Mouse (Mus musculus) neural tube, embryonic 11.5 days (tissue): ENCODE results near the gene Ccl12. TPM values are rescaled to one million over a fixed set of nuclear protein-coding genes. Genes with fewer than 3 reads are reported as not detected.

Experiments used
- ATAC-seq: fragments of 200-750 bp; cut with Nextera tagmentation; 2 replicates; pipeline ENCODE4 v1.8.0; 2017; ENCODE audit warnings: moderate number of reproducible peaks, mild to moderate bottlenecking, moderate TSS enrichment, moderate library complexity; ENCODE audit not compliant: insufficient read depth, low FRiP score, low TSS enrichment
- DNase-seq: peaks from one replicate; pipeline ENCODE4 v3.0.0-alpha.2; 2015; ENCODE audit warnings: low spot score
- H3K27ac ChIP-seq: fragments of 300-500 bp; sonication (generic); 2 replicates; pipeline ENCODE4 v1.5.1; 2014; ENCODE audit warnings: low read depth, mild to moderate bottlenecking, low read length
- H3K27me3 ChIP-seq: fragments of 300-500 bp; sonication (generic); 2 replicates; pipeline ENCODE4 v1.6.1; 2014; ENCODE audit warnings: mild to moderate bottlenecking, low read length, mixed read lengths; ENCODE audit not compliant: control insufficient read depth, insufficient read depth
- H3K36me3 ChIP-seq: fragments of 300-500 bp; sonication (generic); 2 replicates; pipeline ENCODE4 v1.6.1; 2014; ENCODE audit warnings: mild to moderate bottlenecking, low read length, moderate library complexity, mixed read lengths; ENCODE audit not compliant: control insufficient read depth, insufficient read depth
- H3K4me1 ChIP-seq: fragments of 300-500 bp; sonication (generic); 2 replicates; pipeline ENCODE4 v1.6.1; 2014; ENCODE audit warnings: low read length, mixed read lengths; ENCODE audit not compliant: control insufficient read depth, insufficient read depth
- H3K4me2 ChIP-seq: fragments of 300-500 bp; sonication (generic); 2 replicates; pipeline ENCODE4 v1.6.1; 2014; ENCODE audit warnings: low read depth, mild to moderate bottlenecking, moderate library complexity
- H3K4me3 ChIP-seq: fragments of 300-500 bp; sonication (generic); 2 replicates; pipeline ENCODE4 v1.5.1; 2014; ENCODE audit warnings: low read depth, low read length
- H3K9ac ChIP-seq: fragments of 300-500 bp; sonication (generic); 2 replicates; pipeline ENCODE4 v1.6.1; 2014; ENCODE audit warnings: mild to moderate bottlenecking, low read length
- H3K9me3 ChIP-seq: fragments of 300-500 bp; sonication (generic); 2 replicates; pipeline ENCODE4 v1.6.1; 2016; ENCODE audit warnings: low read length; ENCODE audit not compliant: control insufficient read depth
- WGBS: fragments of 180-500 bp; shearing (Covaris S2); extraction: QIAGEN DNeasy Blood & Tissue Kit; methylation state at CpG from one replicate; pipeline ENCODE4 v1.1.7; 2014; 5-methylcytosine and 5-hydroxymethylcytosine counted together
- polyA plus RNA-seq: library from polyadenylated mRNA; unstranded; fragments of >200 nt; fragmentation: Nextera tagmentation; extraction: Ambion mirVana; gene quantifications from 2 replicates; pipeline ENCODE4 v1.2.1, GENCODE M21; 2014

Ccl12 gene
- polyA plus RNA-seq, 1 experiment from 2014 or later: 0.97 TPM

- H3K27me3 ChIP-seq: no peaks in the 10 kb centered on the region
- no peaks in the 10 kb centered on the region for H3K36me3 ChIP-seq
- H3K27ac ChIP-seq: no peak overlapping the region
- WGBS: 87% methylated on average over 3 of the region's 3 CpGs
- H3K4me3 ChIP-seq: no peak overlapping the region
- ATAC-seq: no peak
- no peaks in the 10 kb centered on the region for H3K9me3 ChIP-seq
- DNase-seq: no peak
- H3K4me1 ChIP-seq: no peaks in the 10 kb centered on the region
- no peak overlapping the region for H3K4me2 ChIP-seq
- H3K9ac ChIP-seq: no peak overlapping the region
These were observed 28.0 kb upstream of the Ccl12 start for GRCm38 (mm10) chr11:82073686-82074085.

GRCm38 (mm10) chr11:82077031-82077430, 24.6 kb upstream of the Ccl12 start:
- H3K27me3 ChIP-seq: no peaks in the 10 kb centered on the region
- ATAC-seq (no peak), DNase-seq (no peak)
- 76% methylated on average over 3 of the region's 3 CpGs for WGBS
- H3K9me3 ChIP-seq: no peaks in the 10 kb centered on the region
- no peaks in the 10 kb centered on the region for H3K36me3 ChIP-seq
- no peaks in the 10 kb centered on the region for H3K4me1 ChIP-seq
- no peak overlapping the region for H3K4me3 ChIP-seq
- H3K9ac ChIP-seq: no peak overlapping the region
- no peak overlapping the region for H3K4me2 ChIP-seq
- no peak overlapping the region for H3K27ac ChIP-seq

GRCm38 (mm10) chr11:82078136-82078730, 23.4 kb upstream of the Ccl12 start:
- no peaks in the 10 kb centered on the region for H3K27me3 ChIP-seq

GRCm38 (mm10) chr11:82080865-82081264, 20.8 kb upstream of the Ccl12 start:
- H3K4me3 ChIP-seq: no peak overlapping the region
- no peaks in the 10 kb centered on the region for H3K9me3 ChIP-seq
- no peaks in the 10 kb centered on the region for H3K27me3 ChIP-seq
- ATAC-seq (no peak), DNase-seq (no peak)
- H3K4me1 ChIP-seq: no peaks in the 10 kb centered on the region
- H3K27ac ChIP-seq: no peak overlapping the region
- 81% methylated on average over 3 of the region's 3 CpGs for WGBS
- no peak overlapping the region for H3K9ac ChIP-seq
- H3K36me3 ChIP-seq: no peaks in the 10 kb centered on the region
- H3K4me2 ChIP-seq: no peak overlapping the region

More at GRCm38 (mm10) chr11:82078136-82078730, 23.4 kb upstream of the Ccl12 start:
- no peak overlapping the region for H3K27ac ChIP-seq
- ATAC-seq (no peak), DNase-seq (no peak)
- H3K4me1 ChIP-seq: no peaks in the 10 kb centered on the region
- H3K9ac ChIP-seq: no peak overlapping the region
- no peak overlapping the region for H3K4me3 ChIP-seq
- H3K36me3 ChIP-seq: no peaks in the 10 kb centered on the region
- H3K4me2 ChIP-seq: no peak overlapping the region
- no peaks in the 10 kb centered on the region for H3K9me3 ChIP-seq

GRCm38 (mm10) chr11:82084360-82084759, 17.3 kb upstream of the Ccl12 start:
- no peaks in the 10 kb centered on the region for H3K4me1 ChIP-seq
- WGBS: 96% methylated on average over 3 of the region's 3 CpGs
- H3K27ac ChIP-seq: no peak overlapping the region
- H3K4me3 ChIP-seq: no peak overlapping the region
- no peaks in the 10 kb centered on the region for H3K27me3 ChIP-seq
- DNase-seq (no peak), ATAC-seq (no peak)
- H3K9ac ChIP-seq: no peak overlapping the region
- no peaks in the 10 kb centered on the region for H3K9me3 ChIP-seq
- no peaks in the 10 kb centered on the region for H3K36me3 ChIP-seq
- H3K4me2 ChIP-seq: no peak overlapping the region

- Histone ChIP-seq H3K4me2 (no peak overlapping the region), H3K9ac (no peak overlapping the region), H3K27me3 (no peaks in the 10 kb centered on the region), H3K4me1 (no peaks in the 10 kb centered on the region), H3K9me3 (no peaks in the 10 kb centered on the region), H3K4me3 (no peak overlapping the region), H3K27ac (no peak overlapping the region), H3K36me3 (no peaks in the 10 kb centered on the region)
- DNase-seq (no peak), ATAC-seq (no peak)
- WGBS: 90% methylated on average over 10 of the region's 10 CpGs
These were observed 1.9 kb upstream of the Ccl12 start for GRCm38 (mm10) chr11:82099511-82100323.

- Histone ChIP-seq H3K4me3 (no peak overlapping the region), H3K36me3 (no peaks in the 10 kb centered on the region), H3K4me2 (no peak overlapping the region), H3K27ac (no peak overlapping the region), H3K27me3 (no peaks in the 10 kb centered on the region), H3K9me3 (no peaks in the 10 kb centered on the region), H3K4me1 (no peaks in the 10 kb centered on the region), H3K9ac (no peak overlapping the region)
- 80% methylated on average over 4 of the region's 4 CpGs for WGBS
- DNase-seq: no peak
- no peak for ATAC-seq
These were observed 558 bp upstream of the Ccl12 start for GRCm38 (mm10) chr11:82101087-82101486.

- no peak overlapping the region for H3K4me2 ChIP-seq
- H3K4me1 ChIP-seq: no peaks in the 10 kb centered on the region
- H3K9me3 ChIP-seq: no peaks in the 10 kb centered on the region
- H3K4me3 ChIP-seq: no peak overlapping the region
- no peak overlapping the region for H3K9ac ChIP-seq
- no peaks in the 10 kb centered on the region for H3K27me3 ChIP-seq
- no peak overlapping the region for H3K27ac ChIP-seq
- ATAC-seq (no peak), DNase-seq (no peak)
- H3K36me3 ChIP-seq: no peaks in the 10 kb centered on the region
These were observed 8.0 kb downstream of the Ccl12 start for GRCm38 (mm10) chr11:82109611-82110010.
